Mouse (Mus musculus): ENCODE results near the gene Pgd. TPM values are rescaled to one million over a fixed set of nuclear protein-coding genes. Genes with fewer than 3 reads are reported as not detected.
"Not testable (repeated sequence)": the region's sequence is repeated elsewhere in the genome, so short reads cannot be mapped to it uniquely, and the experiment has no call there.

Pgd gene
- polyA plus RNA-seq (2012), result 3.6 and 4.2 TPM in 2 replicates

- H3K4me3 ChIP-seq (replicated peaks), result peak within 1 kb of the TSS; percentile 76
- peaks cover 12% of the 10 kb centered on the region for H3K36me3 ChIP-seq (ENCODE audit: control insufficient read depth)
- no peaks in the 10 kb centered on the region for H3K9me3 ChIP-seq (ENCODE audit: control insufficient read depth, low read length)
- peaks cover 51% of the 10 kb centered on the region for H3K4me1 ChIP-seq (ENCODE audit: control insufficient read depth)
- no peaks in the 10 kb centered on the region for H3K27me3 ChIP-seq (ENCODE audit: control insufficient read depth)
- no peak for TF ChIP-seq GATA1 (IDR thresholded peaks at IDR 0.05; ENCODE audit: low read length)
- TF ChIP-seq TAL1 (IDR thresholded peaks at IDR 0.05; ENCODE audit: low read length), result no peak
These were observed at the start of gene Pgd for GRCm38 (mm10) chr4:149166215-149166946. Pgd (minus strand) TSS chr4:149166771.

GRCm38 (mm10) chr4:149215982-149216381, 49.4 kb upstream of the Pgd start:
- no peak overlapping the region for H3K4me3 ChIP-seq (replicated peaks)
- no peaks in the 10 kb centered on the region for H3K4me1 ChIP-seq (ENCODE audit: control insufficient read depth)
- 0 out of 2 replicates have a peak, but pooled peaks cover 2% of the 10 kb centered on the region for H3K9me3 ChIP-seq (ENCODE audit: control insufficient read depth, low read length)
- TF ChIP-seq TAL1 (IDR thresholded peaks at IDR 0.05; ENCODE audit: low read length) (no peak), GATA1 (IDR thresholded peaks at IDR 0.05; ENCODE audit: low read length) (no peak)
- H3K27me3 ChIP-seq (ENCODE audit: control insufficient read depth), result no peaks in the 10 kb centered on the region
- H3K36me3 ChIP-seq (ENCODE audit: control insufficient read depth), result peaks cover 12% of the 10 kb centered on the region

- H3K4me1 ChIP-seq (ENCODE audit: control insufficient read depth), result no peaks in the 10 kb centered on the region
- H3K36me3 ChIP-seq (ENCODE audit: control insufficient read depth), result peaks cover 10% of the 10 kb centered on the region
- no peak overlapping the region for H3K4me3 ChIP-seq (replicated peaks)
- 0 out of 2 replicates have a peak, but pooled peaks cover 2% of the 10 kb centered on the region for H3K9me3 ChIP-seq (ENCODE audit: control insufficient read depth, low read length)
- H3K27me3 ChIP-seq (ENCODE audit: control insufficient read depth), result no peaks in the 10 kb centered on the region
- no peak for TF ChIP-seq GATA1 (IDR thresholded peaks at IDR 0.05; ENCODE audit: low read length)
- no peak for TF ChIP-seq TAL1 (IDR thresholded peaks at IDR 0.05; ENCODE audit: low read length)
These were observed 48.8 kb upstream of the Pgd start for GRCm38 (mm10) chr4:149215397-149215796.

GRCm38 (mm10) chr4:149214468-149214867, 47.9 kb upstream of the Pgd start:
- not testable (repeated sequence) for H3K4me1 ChIP-seq (ENCODE audit: control insufficient read depth); H3K36me3 ChIP-seq (ENCODE audit: control insufficient read depth); H3K9me3 ChIP-seq (ENCODE audit: control insufficient read depth, low read length); H3K4me3 ChIP-seq (replicated peaks); H3K27me3 ChIP-seq (ENCODE audit: control insufficient read depth)

GRCm38 (mm10) chr4:149213466-149213865, 46.9 kb upstream of the Pgd start:
- no peaks in the 10 kb centered on the region for H3K4me1 ChIP-seq (ENCODE audit: control insufficient read depth)
- TF ChIP-seq TAL1 (IDR thresholded peaks at IDR 0.05; ENCODE audit: low read length) (no peak), GATA1 (IDR thresholded peaks at IDR 0.05; ENCODE audit: low read length) (no peak)

GRCm38 (mm10) chr4:149211441-149211840, 44.9 kb upstream of the Pgd start:
- not testable (repeated sequence) for H3K4me3 ChIP-seq (replicated peaks); H3K4me1 ChIP-seq (ENCODE audit: control insufficient read depth); H3K9me3 ChIP-seq (ENCODE audit: control insufficient read depth, low read length)

More at GRCm38 (mm10) chr4:149213466-149213865, 46.9 kb upstream of the Pgd start:
- Histone ChIP-seq H3K4me3 (replicated peaks) (no peak overlapping the region), H3K9me3 (ENCODE audit: control insufficient read depth, low read length) (0 out of 2 replicates have a peak, but pooled peaks cover 2% of the 10 kb centered on the region), H3K36me3 (ENCODE audit: control insufficient read depth) (peaks cover 10% of the 10 kb centered on the region), H3K27me3 (ENCODE audit: control insufficient read depth) (no peaks in the 10 kb centered on the region)

GRCm38 (mm10) chr4:149202467-149202866, 35.9 kb upstream of the Pgd start:
- Histone ChIP-seq H3K9me3 (ENCODE audit: control insufficient read depth, low read length) (no peaks in the 10 kb centered on the region), H3K4me3 (replicated peaks) (no peak overlapping the region), H3K36me3 (ENCODE audit: control insufficient read depth) (no peaks in the 10 kb centered on the region; the same call in 1 of the 2 replicates), H3K27me3 (ENCODE audit: control insufficient read depth) (no peaks in the 10 kb centered on the region), H3K4me1 (ENCODE audit: control insufficient read depth) (no peaks in the 10 kb centered on the region)
- TF ChIP-seq GATA1 (IDR thresholded peaks at IDR 0.05; ENCODE audit: low read length) (no peak), TAL1 (IDR thresholded peaks at IDR 0.05; ENCODE audit: low read length) (no peak)

More at GRCm38 (mm10) chr4:149211441-149211840, 44.9 kb upstream of the Pgd start:
- H3K27me3 ChIP-seq (ENCODE audit: control insufficient read depth); H3K36me3 ChIP-seq (ENCODE audit: control insufficient read depth): not testable (repeated sequence)

GRCm38 (mm10) chr4:149201110-149201509, 34.5 kb upstream of the Pgd start:
- Histone ChIP-seq H3K36me3 (ENCODE audit: control insufficient read depth) (no peaks in the 10 kb centered on the region; the same call in 1 of the 2 replicates), H3K4me3 (replicated peaks) (no peak overlapping the region), H3K27me3 (ENCODE audit: control insufficient read depth) (no peaks in the 10 kb centered on the region), H3K9me3 (ENCODE audit: control insufficient read depth, low read length) (no peaks in the 10 kb centered on the region), H3K4me1 (ENCODE audit: control insufficient read depth) (no peaks in the 10 kb centered on the region; the same call in 1 of the 2 replicates)
- TF ChIP-seq GATA1 (IDR thresholded peaks at IDR 0.05; ENCODE audit: low read length), result no peak
- TF ChIP-seq TAL1 (IDR thresholded peaks at IDR 0.05; ENCODE audit: low read length), result no peak

GRCm38 (mm10) chr4:149197180-149197579, 30.6 kb upstream of the Pgd start:
- TF ChIP-seq TAL1 (IDR thresholded peaks at IDR 0.05; ENCODE audit: low read length) (no peak), GATA1 (IDR thresholded peaks at IDR 0.05; ENCODE audit: low read length) (no peak)
- H3K4me3 ChIP-seq (replicated peaks), result no peak overlapping the region
- no peaks in the 10 kb centered on the region for H3K9me3 ChIP-seq (ENCODE audit: control insufficient read depth, low read length)
- no peaks in the 10 kb centered on the region; the same call in 1 of the 2 replicates for H3K4me1 ChIP-seq (ENCODE audit: control insufficient read depth)
- no peaks in the 10 kb centered on the region for H3K27me3 ChIP-seq (ENCODE audit: control insufficient read depth)
- no peaks in the 10 kb centered on the region for H3K36me3 ChIP-seq (ENCODE audit: control insufficient read depth)

All from erythroblast, embryonic 14.5 days (primary cell).